ENCODE assay signal across 13 mouse cellular contexts in the genomic region with DNA sequence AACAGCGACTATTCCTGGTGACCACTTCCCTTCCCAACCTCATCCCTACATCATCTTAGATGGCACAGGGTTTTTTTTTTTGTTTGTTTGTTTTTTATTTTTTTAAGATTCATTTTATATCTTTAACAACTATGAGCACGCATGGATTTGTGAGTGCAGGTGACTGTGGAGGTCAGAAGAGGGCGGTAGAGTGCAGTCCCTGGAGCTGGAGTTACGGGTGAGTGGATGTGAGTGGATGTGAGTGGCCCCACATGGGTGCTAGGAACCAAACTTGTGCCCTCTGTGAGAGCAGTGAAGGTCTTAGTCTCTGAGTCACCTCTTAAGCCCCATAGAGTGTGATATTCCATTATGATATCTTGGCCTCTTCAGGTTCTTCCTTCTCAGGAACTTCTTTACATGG.
"Had no signal": no experiment of that assay in that cellular context is flagged by ENCODE, and none has a peak within 500 bp of the region (broad histone marks: within the 10 kb centered on the region; RNA-seq: fewer than 3 reads in every experiment).

No protein-coding gene starts in this region.

- DNase-seq: kidney, adult 18-20 months; kidney, postnatal 25 days; lung, adult 18-20 months; lung, postnatal 14 days; lung, postnatal 4 days; midbrain, embryonic 14.5 days; right cerebral cortex, postnatal 4 days; thymus, adult 2 months; thymus, postnatal 14 days; thymus, postnatal 4 days had no signal

- H3K4me3 ChIP-seq: lung, embryonic 15.5 days had no signal

- H3K27ac ChIP-seq: liver, embryonic 14.5 days; lung, embryonic 15.5 days; stomach, postnatal 0 days had no signal
